8 mouse cellular contexts compared by ENCODE assay signal in genomic region chr11:85138776-85139474, GRCm38 (mm10). TPM values are rescaled to one million over a fixed set of nuclear protein-coding genes. Genes with fewer than 3 reads are reported as not detected.
DNase-seq lines count a peak whose midpoint lies in the region; ATAC-seq and TF ChIP-seq lines count a peak whose summit lies in the region.

No protein-coding gene starts in this region.

- 4% methylated on average over 17 of the region's 17 CpGs for WGBS in forebrain, embryonic 10.5 days
- under 1% methylated on average over 17 of the region's 17 CpGs for WGBS in hindbrain, postnatal 0 days
- WGBS in limb, embryonic 11.5 days, result 1% methylated on average over 17 of the region's 17 CpGs

- peak; percentile 15 to 32 for DNase-seq in heart, adult 9 months (ENCODE audit: low spot score in 2 of 2)
- DNase-seq in heart, adult 8-10 months (ENCODE audit: low spot score), result no peak
- peak; percentile 14 for DNase-seq in forebrain, embryonic 10.5 days (ENCODE audit: extremely low spot score, low spot score)
- peak; percentile 58 for DNase-seq in hindbrain, postnatal 0 days (ENCODE audit: low spot score)
- peak; percentile 30 for DNase-seq in limb, embryonic 11.5 days (ENCODE audit: low spot score)
- DNase-seq in naive thymus-derived CD4-positive, alpha-beta T cell, adult 2 months (ENCODE audit: low read depth), result peak; percentile 42
- DNase-seq in yolk sac, embryonic 10.5 days (ENCODE audit: low spot score), result peak; percentile 12

- no peak for TF ChIP-seq CTCF in bone marrow macrophage, adult 2 months (IDR thresholded peaks at IDR 0.05; ENCODE audit: low read depth, low read length)
- TF ChIP-seq CTCF in hindbrain, postnatal 0 days (IDR thresholded peaks at IDR 0.05; ENCODE audit: low read depth), result no peak

- H3K9me3 ChIP-seq in forebrain, embryonic 10.5 days, result no peaks in the 10 kb centered on the region
- no peaks in the 10 kb centered on the region for H3K9me3 ChIP-seq in hindbrain, postnatal 0 days (ENCODE audit: low read length)
- no peaks in the 10 kb centered on the region for H3K9me3 ChIP-seq in limb, embryonic 11.5 days (ENCODE audit: control insufficient read depth, low read length)

- peak overlapping the region; percentile 80 for H3K4me2 ChIP-seq in hindbrain, postnatal 0 days (ENCODE audit: low read depth, low read length)
- H3K4me2 ChIP-seq in limb, embryonic 11.5 days (ENCODE audit: low read depth, severe bottlenecking), result peak overlapping the region; percentile 59

- H3K4me3 ChIP-seq in bone marrow macrophage, adult 2 months (ENCODE audit: insufficient read depth, low read length), result peak overlapping the region; percentile 74
- peak overlapping the region; percentile 94 for H3K4me3 ChIP-seq in forebrain, embryonic 10.5 days
- H3K4me3 ChIP-seq in hindbrain, postnatal 0 days (ENCODE audit: low read length), result peak overlapping the region; percentile 94
- peak overlapping the region; percentile 69 for H3K4me3 ChIP-seq in limb, embryonic 11.5 days (ENCODE audit: low read depth, low read length)

- no peak for TF ChIP-seq POLR2A in bone marrow macrophage, adult 2 months (IDR thresholded peaks at IDR 0.05; ENCODE audit: borderline replicate concordance, low read depth, low read length)

- no peaks in the 10 kb centered on the region for H3K27me3 ChIP-seq in forebrain, embryonic 10.5 days (ENCODE audit: poor library complexity, severe bottlenecking)
- no peaks in the 10 kb centered on the region for H3K27me3 ChIP-seq in hindbrain, postnatal 0 days (ENCODE audit: insufficient read depth, low read length)
- H3K27me3 ChIP-seq in limb, embryonic 11.5 days (ENCODE audit: control insufficient read depth, insufficient read depth, low read length), result no peaks in the 10 kb centered on the region

- peaks cover 9% of the 10 kb centered on the region for H3K4me1 ChIP-seq in bone marrow macrophage, adult 2 months (ENCODE audit: control insufficient read depth, insufficient read depth, low read length)
- H3K4me1 ChIP-seq in forebrain, embryonic 10.5 days, result peaks cover 24% of the 10 kb centered on the region
- H3K4me1 ChIP-seq in hindbrain, postnatal 0 days (ENCODE audit: insufficient read depth, low read length), result no peaks in the 10 kb centered on the region
- peaks cover 2% of the 10 kb centered on the region; the same call in 1 of the 2 replicates for H3K4me1 ChIP-seq in limb, embryonic 11.5 days (ENCODE audit: control insufficient read depth, insufficient read depth, low read length)

- H3K36me3 ChIP-seq in forebrain, embryonic 10.5 days (replicated peaks), result no peaks in the 10 kb centered on the region
- H3K36me3 ChIP-seq in hindbrain, postnatal 0 days (ENCODE audit: insufficient read depth, low read length), result no peaks in the 10 kb centered on the region
- no peaks in the 10 kb centered on the region for H3K36me3 ChIP-seq in limb, embryonic 11.5 days (ENCODE audit: control insufficient read depth, insufficient read depth, low read length)

- H3K27ac ChIP-seq in bone marrow macrophage, adult 2 months (ENCODE audit: insufficient read depth, low read depth, low read length), result no peak overlapping the region
- peak overlapping the region; percentile 94 for H3K27ac ChIP-seq in forebrain, embryonic 10.5 days
- H3K27ac ChIP-seq in hindbrain, postnatal 0 days, result peak overlapping the region; percentile 90
- peak overlapping the region; percentile 38; the same call in 1 of the 2 replicates for H3K27ac ChIP-seq in limb, embryonic 11.5 days (replicated peaks; ENCODE audit: low read depth, low read length)

- no peak for ATAC-seq in hindbrain, postnatal 0 days
- ATAC-seq in limb, embryonic 11.5 days (ENCODE audit: insufficient number of reproducible peaks, low FRiP score, low TSS enrichment, low read depth), result no peak

- H3K9ac ChIP-seq in hindbrain, postnatal 0 days (replicated peaks; ENCODE audit: low read length), result peak overlapping the region; percentile 90
- H3K9ac ChIP-seq in limb, embryonic 11.5 days (ENCODE audit: low read length), result peak overlapping the region; percentile 68

RNA-seq across cellular contexts. Expression of gene Usp32, which starts 1.0 kb away (rescaled TPM):
- 10 to 100 TPM; 21.0 to 23.9 (median 22.7) TPM for total RNA-seq in heart, adult 8-10 months (2022)
- 23.2 and 35.1 TPM in 2 replicates for polyA plus RNA-seq in bone marrow macrophage, adult 2 months (2012; ENCODE audit: insufficient read depth, insufficient read length, missing spikeins)
- polyA plus RNA-seq in forebrain, embryonic 10.5 days (2016; fragmentation: Nextera tagmentation; extraction: Ambion mirVana), result 3.0 and 4.8 TPM in 2 replicates
- 33.3 and 41.3 TPM in 2 replicates for total RNA-seq in hindbrain, postnatal 0 days (2014; rRNA removed)
- polyA plus RNA-seq in hindbrain, postnatal 0 days (2015; fragmentation: Nextera tagmentation; extraction: Ambion mirVana), result 9.9 and 10.0 TPM in 2 replicates
- polyA plus RNA-seq in limb, embryonic 11.5 days (2014; fragmentation: Nextera tagmentation; extraction: Ambion mirVana), result 4.1 and 4.6 TPM in 2 replicates

RNA-seq across cellular contexts. Expression of gene 1700125H20Rik, which starts 31.3 kb away (rescaled TPM):
- total RNA-seq in heart, adult 8-10 months (2022), result not detected
- polyA plus RNA-seq in bone marrow macrophage, adult 2 months (2012; ENCODE audit: insufficient read depth, insufficient read length, missing spikeins), result not detected in 2 replicates
- 0.43 and 0.48 TPM in 2 replicates for polyA plus RNA-seq in forebrain, embryonic 10.5 days (2016; fragmentation: Nextera tagmentation; extraction: Ambion mirVana)
- not detected in 2 replicates for total RNA-seq in hindbrain, postnatal 0 days (2014; rRNA removed)
- 1.2 and 1.9 TPM in 2 replicates for polyA plus RNA-seq in hindbrain, postnatal 0 days (2015; fragmentation: Nextera tagmentation; extraction: Ambion mirVana)
- polyA plus RNA-seq in limb, embryonic 11.5 days (2014; fragmentation: Nextera tagmentation; extraction: Ambion mirVana), result 0.50 and 0.84 TPM in 2 replicates
